Mouse (Mus musculus): ENCODE results near the gene Slc19a2.

GRCm38 (mm10) chr1:164275455-164275954, 26.7 kb downstream of the Slc19a2 start, which contains the start of gene Ccdc181:
- TF ChIP-seq CTCF (IDR thresholded peaks at IDR 0.05; ENCODE audit: insufficient read depth, low read depth, low read length) (no peak), POLR2A (IDR thresholded peaks at IDR 0.05; ENCODE audit: insufficient read depth, low read depth, low read length) (peak; percentile 86)
